Mouse (Mus musculus): Measurements from ENCODE around the gene Rita1. TPM values are rescaled to one million over a fixed set of nuclear protein-coding genes. Genes with fewer than 3 reads are reported as not detected.

Rita1 gene
- 20.3 and 23.6 TPM in 2 replicates for polyA plus RNA-seq (2012; rRNA removed)

DNA sequence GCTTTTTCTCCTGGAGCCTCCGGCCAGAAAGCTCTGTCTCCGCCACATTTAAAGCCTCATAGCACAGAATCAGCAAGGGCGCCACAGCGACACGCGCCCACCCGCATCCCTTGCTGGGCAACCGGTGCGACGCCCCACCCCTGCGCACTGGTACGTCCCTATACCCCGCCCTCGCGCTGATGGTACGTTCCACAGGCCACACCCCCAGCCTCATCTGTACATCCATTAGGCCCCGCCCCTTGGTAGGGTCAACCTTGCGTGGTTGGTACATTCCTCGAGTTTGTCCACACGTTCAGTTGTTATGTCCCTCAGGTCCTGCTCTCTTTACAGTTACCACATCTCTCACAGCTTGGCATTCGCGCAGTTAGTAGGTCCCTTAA, at the start of gene Rita1, which contains the start of gene Ddx54:
Rita1 (minus strand) TSS at position 148 of the 380 bp plus-strand sequence.
Ddx54 (plus strand) TSS at position 298 of the 380 bp plus-strand sequence.

DNA sequence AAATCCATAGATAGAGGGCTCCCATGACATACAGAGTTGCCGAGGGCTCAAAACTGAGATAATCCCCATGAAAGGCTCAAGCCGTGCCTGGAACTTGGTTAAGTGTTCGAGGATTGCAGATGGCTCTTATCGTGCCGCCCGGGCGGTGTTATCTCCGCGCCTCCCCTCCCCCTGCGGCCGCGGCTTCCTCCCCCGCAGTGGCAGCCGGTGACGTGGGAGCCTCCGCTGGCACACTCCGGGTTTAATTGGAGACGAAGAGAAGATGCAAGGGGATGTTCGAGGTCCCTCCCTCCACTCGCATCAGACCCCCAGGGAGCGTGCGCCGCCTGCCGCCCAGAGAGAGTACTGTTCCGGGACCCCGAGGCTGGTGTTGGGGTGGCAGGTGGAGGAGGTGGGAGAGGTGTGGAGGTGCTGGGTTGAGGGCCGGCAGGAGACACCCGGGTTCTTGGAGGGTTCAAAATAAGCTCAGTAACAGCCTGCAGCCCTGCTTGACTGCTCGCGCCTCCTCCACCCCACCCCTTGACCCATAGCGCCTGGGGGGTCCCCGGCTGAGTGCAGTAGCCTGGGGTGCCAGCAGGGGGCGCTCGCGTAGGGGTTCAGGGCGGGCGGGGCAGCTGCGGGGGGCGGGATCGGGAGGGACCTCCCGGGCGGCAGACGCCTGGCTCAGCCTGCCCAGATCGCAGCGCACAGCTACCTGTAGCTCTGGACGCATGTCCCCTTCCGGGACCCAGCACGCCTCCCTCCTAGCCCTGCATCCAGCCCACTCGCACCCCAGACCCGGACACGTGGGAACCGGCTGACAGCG, 36.4 kb upstream of the Rita1 start, which contains the start of gene Rasal1:
Rasal1 (plus strand) TSS at position 244 of the 805 bp plus-strand sequence.

DNA sequence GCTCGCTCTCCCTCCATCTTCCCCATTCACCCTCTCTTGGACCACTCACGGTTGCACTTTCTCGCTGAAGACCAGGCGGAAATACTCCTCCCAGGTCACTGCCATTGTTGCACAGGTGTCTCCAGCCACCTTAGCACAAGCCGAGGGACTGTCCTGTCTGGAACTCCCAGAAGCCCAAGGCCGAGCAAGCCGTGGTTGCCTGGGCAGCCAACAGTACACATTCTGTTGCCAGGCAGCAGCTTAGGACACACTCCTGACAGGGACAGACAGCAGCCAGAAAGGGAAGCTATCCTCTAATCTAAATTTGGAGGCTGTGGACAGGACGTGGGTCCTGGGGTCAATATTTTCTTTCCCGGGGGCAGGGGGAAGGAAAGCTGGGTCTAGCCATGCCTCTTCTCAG, 21.7 kb upstream of the Rita1 start, which contains the start of gene Cfap73:
Cfap73 (minus strand) TSS at position 105 of the 400 bp plus-strand sequence.

DNA sequence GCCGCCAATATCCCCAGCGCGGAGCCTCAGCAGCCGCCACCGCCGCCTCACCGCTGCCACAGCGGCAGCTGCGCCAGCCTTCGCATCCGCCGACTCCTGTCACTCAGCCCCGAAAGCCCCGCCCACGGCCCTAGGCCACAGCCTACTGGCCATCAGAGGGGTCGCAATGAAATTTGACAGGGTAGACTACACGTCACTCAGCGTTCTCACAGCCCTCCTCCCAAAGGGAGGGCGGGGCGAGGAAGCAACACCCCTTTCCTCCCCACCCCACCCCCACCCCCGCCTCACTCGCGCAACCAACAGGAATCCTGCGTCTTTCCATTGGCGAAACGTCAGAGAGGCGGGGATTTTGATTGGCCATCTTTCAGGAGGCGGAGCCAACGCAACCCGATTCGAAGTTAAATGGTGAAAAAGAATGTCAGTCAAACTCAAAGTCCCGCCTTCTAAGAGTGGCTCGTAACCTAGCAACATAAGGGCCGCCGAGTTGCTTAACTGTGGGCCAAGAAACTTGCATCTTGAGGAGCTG, 23.8 kb downstream of the Rita1 start, which contains the start of the genes Tpcn1 and Iqcd:
Tpcn1 (minus strand) TSS at position 105 of the 526 bp plus-strand sequence.
Iqcd (plus strand) TSS at position 448 of the 526 bp plus-strand sequence.

Other genes starting within 250 kb of the Rita1 start
- gene Lhx5, start 180.9 kb downstream of the Rita1 start, polyA plus RNA-seq (2012; rRNA removed), result 0.06 and 0.09 TPM in 2 replicates
- gene Sdsl, start 139.8 kb downstream of the Rita1 start, polyA plus RNA-seq (2012; rRNA removed), result 41.6 and 44.9 TPM in 2 replicates
- 0.60 and 1.2 TPM in 2 replicates for gene Sds, start 136.1 kb downstream of the Rita1 start, polyA plus RNA-seq (2012; rRNA removed)
- 74.1 and 75.6 TPM in 2 replicates for gene Plbd2, start 109.0 kb downstream of the Rita1 start, polyA plus RNA-seq (2012; rRNA removed)
- 36.4 and 42.5 TPM in 2 replicates for gene Slc8b1, start 101.4 kb downstream of the Rita1 start, polyA plus RNA-seq (2012; rRNA removed)
- 70.8 and 89.3 TPM in 2 replicates for gene Tpcn1, start 23.9 kb downstream of the Rita1 start, polyA plus RNA-seq (2012; rRNA removed)
- 3.8 and 4.6 TPM in 2 replicates for gene Iqcd, start 23.6 kb downstream of the Rita1 start, polyA plus RNA-seq (2012; rRNA removed)
- gene Ddx54, start 150 bp upstream of the Rita1 start, polyA plus RNA-seq (2012; rRNA removed), result 61.9 and 63.9 TPM in 2 replicates
- 0.47 and 1.3 TPM in 2 replicates for gene Cfap73, start 21.6 kb upstream of the Rita1 start, polyA plus RNA-seq (2012; rRNA removed)
- gene Rasal1, start 36.2 kb upstream of the Rita1 start, polyA plus RNA-seq (2012; rRNA removed), result 6.8 and 19.2 TPM in 2 replicates
- 26.3 and 31.9 TPM in 2 replicates for gene Dtx1, start 99.3 kb upstream of the Rita1 start, polyA plus RNA-seq (2012; rRNA removed)
- 9.6 and 9.9 TPM in 2 replicates for gene Oas2, start 137.3 kb upstream of the Rita1 start, polyA plus RNA-seq (2012; rRNA removed)
- gene Oas3, start 165.1 kb upstream of the Rita1 start, polyA plus RNA-seq (2012; rRNA removed), result 2.3 and 3.1 TPM in 2 replicates
- 10.8 and 12.8 TPM in 2 replicates for gene Oas1e, start 182.9 kb upstream of the Rita1 start, polyA plus RNA-seq (2012; rRNA removed)
- 9.6 and 11.6 TPM in 2 replicates for gene Oas1c, start 199.9 kb upstream of the Rita1 start, polyA plus RNA-seq (2012; rRNA removed)
- gene Oas1f, start 234.8 kb upstream of the Rita1 start, polyA plus RNA-seq (2012; rRNA removed), result 0.44 and 0.53 TPM in 2 replicates
- 4.4 and 6.3 TPM in 2 replicates for gene Oas1h, start 248.8 kb upstream of the Rita1 start, polyA plus RNA-seq (2012; rRNA removed)